Mouse (Mus musculus): ENCODE data around the gene Tmbim7. TPM values are rescaled to one million over a fixed set of nuclear protein-coding genes. Genes with fewer than 3 reads are reported as not detected.

The Tmbim7 gene
- polyA plus RNA-seq, 1 experiment from 2014 or later: not detected

Small RNAs within 50 kb of the gene (microRNA-seq; reads per million reads assigned to microRNA genes)
- gene Gm22926: not detected
- not detected for gene Gm26238

Other genes with a start within 250 kb of the Tmbim7 start
- 29.3 and 32.1 TPM in 2 replicates for gene Fam133b, start 107.3 kb upstream of the Tmbim7 start, polyA plus RNA-seq (2015; fragmentation: Nextera tagmentation; extraction: Ambion mirVana)
- gene 1700109H08Rik, start 79.6 kb upstream of the Tmbim7 start, polyA plus RNA-seq (2015; fragmentation: Nextera tagmentation; extraction: Ambion mirVana): 2.5 and 3.8 TPM in 2 replicates
- gene Pex1, start 55.1 kb upstream of the Tmbim7 start, polyA plus RNA-seq (2015; fragmentation: Nextera tagmentation; extraction: Ambion mirVana): 26.9 and 28.7 TPM in 2 replicates
- 14.9 and 16.1 TPM in 2 replicates for gene Rbm48, start 54.6 kb upstream of the Tmbim7 start, polyA plus RNA-seq (2015; fragmentation: Nextera tagmentation; extraction: Ambion mirVana)
- gene Gatad1, start 6.0 kb downstream of the Tmbim7 start, polyA plus RNA-seq (2015; fragmentation: Nextera tagmentation; extraction: Ambion mirVana): 63.4 and 65.8 TPM in 2 replicates
- 18.3 and 19.9 TPM in 2 replicates for gene Ankib1, start 151.7 kb downstream of the Tmbim7 start, polyA plus RNA-seq (2015; fragmentation: Nextera tagmentation; extraction: Ambion mirVana)
- gene Krit1, start 152.0 kb downstream of the Tmbim7 start, polyA plus RNA-seq (2015; fragmentation: Nextera tagmentation; extraction: Ambion mirVana): 68.4 and 71.8 TPM in 2 replicates
- gene Lrrd1, start 194.0 kb downstream of the Tmbim7 start, polyA plus RNA-seq (2015; fragmentation: Nextera tagmentation; extraction: Ambion mirVana): 0.14 and 0.17 TPM in 2 replicates
- gene Mterf1a, start 242.8 kb downstream of the Tmbim7 start, polyA plus RNA-seq (2015; fragmentation: Nextera tagmentation; extraction: Ambion mirVana): 7.1 and 7.9 TPM in 2 replicates